Mouse (Mus musculus) C2C12 (cell line): ENCODE results near the gene Slc16a8. TPM values are rescaled to one million over a fixed set of nuclear protein-coding genes. Genes with fewer than 3 reads are reported as not detected.
A peak's percentile ranks its signal among the peaks of the same experiment; 100 is the strongest.

Experiments used
- H3K27me3 ChIP-seq: one replicate; pipeline ENCODE4 v1.6.1; 2011; ENCODE audit not compliant: control insufficient read depth, insufficient read depth, insufficient read length
- H3K36me3 ChIP-seq: one replicate; pipeline ENCODE4 v1.6.1; 2011; ENCODE audit not compliant: control insufficient read depth, insufficient read depth
- H3K4me3 ChIP-seq: one replicate; pipeline ENCODE4 v1.5.1; 2011; ENCODE audit warnings: mild to moderate bottlenecking, control low read depth; ENCODE audit not compliant: poor library complexity, insufficient read depth, severe bottlenecking
- H3K79me2 ChIP-seq: one replicate; pipeline ENCODE4 v1.6.1; 2011; ENCODE audit not compliant: control insufficient read depth, insufficient read depth
- H3K79me3 ChIP-seq: one replicate; pipeline ENCODE4 v1.6.1; 2011; ENCODE audit warnings: low read depth, control low read depth
- H3ac ChIP-seq: one replicate; pipeline ENCODE3; 2011; ENCODE audit warnings: low read depth; ENCODE audit not compliant: control insufficient read depth, insufficient read length
- CEBPB ChIP-seq: IDR thresholded peaks from one replicate; pipeline ENCODE4 v1.6.1; 2011; ENCODE audit warnings: low read depth, mild to moderate bottlenecking, control low read depth, moderate library complexity
- CTCF ChIP-seq: IDR thresholded peaks from one replicate; pipeline ENCODE4 v1.5.1; 2011; ENCODE audit not compliant: control insufficient read depth, insufficient read depth, insufficient read length
- FOSL1 ChIP-seq: IDR thresholded peaks from one replicate; pipeline ENCODE4 v1.8.0; 2011; ENCODE audit warnings: mild to moderate bottlenecking, low read length; ENCODE audit not compliant: poor library complexity, insufficient read depth, severe bottlenecking
- MAX ChIP-seq: IDR thresholded peaks from one replicate; pipeline ENCODE4 v1.6.1; 2011; ENCODE audit warnings: mild to moderate bottlenecking, control low read depth
- MYOD1 ChIP-seq: IDR thresholded peaks from one replicate; pipeline ENCODE4 v1.6.1; 2011; ENCODE audit warnings: low read depth; ENCODE audit not compliant: control insufficient read depth, insufficient read length
- MYOG ChIP-seq: IDR thresholded peaks from one replicate; pipeline ENCODE4 v1.6.1; 2011; ENCODE audit not compliant: control insufficient read depth, insufficient read length; ENCODE audit errors: extremely low read depth
- USF1 ChIP-seq: IDR thresholded peaks from one replicate; pipeline ENCODE4 v1.6.1; 2011; ENCODE audit warnings: low read depth, mild to moderate bottlenecking, control low read depth, moderate library complexity
- polyA plus RNA-seq: library from polyadenylated mRNA; unstranded; fragments of >200 nt; fragmentation: generic; extraction: Trizol; gene quantifications from one replicate; pipeline ENCODE4 v1.2.1, GENCODE M21; 2012; ENCODE audit warnings: missing spikeins

Gene Slc16a8
- polyA plus RNA-seq, 1 experiment = 0.11 TPM

DNA sequence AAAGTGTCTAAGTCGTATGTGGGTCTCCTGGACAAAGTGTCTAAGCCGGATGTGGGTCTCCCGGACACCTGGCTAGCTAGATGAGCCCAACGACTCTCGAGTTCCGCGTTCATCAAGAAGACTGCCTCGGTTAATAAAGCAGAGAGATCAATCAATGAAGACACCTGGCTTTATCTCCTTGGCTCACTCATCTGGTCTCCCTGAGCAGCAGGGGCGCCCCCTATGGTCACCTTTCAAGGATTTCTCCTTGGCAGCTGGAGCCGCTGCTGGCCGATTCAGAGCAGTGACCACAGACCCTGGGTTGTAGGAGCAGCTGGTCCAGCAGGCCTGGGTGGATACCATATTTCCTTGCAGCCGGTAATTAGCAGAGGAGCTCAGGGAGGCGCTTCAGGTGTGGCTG is 7.8 kb upstream of the Slc16a8 start:
- no peaks in the 10 kb centered on the region for H3K79me2 ChIP-seq
- no peaks in the 10 kb centered on the region for H3K79me3 ChIP-seq
- H3K27me3 ChIP-seq = peaks cover 38% of the 10 kb centered on the region
- no peak overlapping the region for H3ac ChIP-seq
- H3K4me3 ChIP-seq = no peak overlapping the region
- TF ChIP-seq MYOD1 (no peak), FOSL1 (no peak), CTCF (no peak), MAX (no peak), USF1 (no peak), MYOG (no peak), CEBPB (no peak)
- H3K36me3 ChIP-seq = no peaks in the 10 kb centered on the region

- H3K79me2 ChIP-seq = no peaks in the 10 kb centered on the region
- H3K4me3 ChIP-seq = no peak overlapping the region
- no peaks in the 10 kb centered on the region for H3K36me3 ChIP-seq
- no peaks in the 10 kb centered on the region for H3K79me3 ChIP-seq
- peaks cover 33% of the 10 kb centered on the region for H3K27me3 ChIP-seq
- peak overlapping the region; percentile 20 for H3ac ChIP-seq
- TF ChIP-seq MAX = no peak
- no peak for TF ChIP-seq USF1
- TF ChIP-seq CEBPB = no peak
- TF ChIP-seq MYOD1 = no peak
- TF ChIP-seq MYOG = no peak
- TF ChIP-seq FOSL1 = no peak
- no peak for TF ChIP-seq CTCF
Observed at GRCm38 (mm10) chr15:79261757-79262156, 7.2 kb upstream of the Slc16a8 start.

DNA sequence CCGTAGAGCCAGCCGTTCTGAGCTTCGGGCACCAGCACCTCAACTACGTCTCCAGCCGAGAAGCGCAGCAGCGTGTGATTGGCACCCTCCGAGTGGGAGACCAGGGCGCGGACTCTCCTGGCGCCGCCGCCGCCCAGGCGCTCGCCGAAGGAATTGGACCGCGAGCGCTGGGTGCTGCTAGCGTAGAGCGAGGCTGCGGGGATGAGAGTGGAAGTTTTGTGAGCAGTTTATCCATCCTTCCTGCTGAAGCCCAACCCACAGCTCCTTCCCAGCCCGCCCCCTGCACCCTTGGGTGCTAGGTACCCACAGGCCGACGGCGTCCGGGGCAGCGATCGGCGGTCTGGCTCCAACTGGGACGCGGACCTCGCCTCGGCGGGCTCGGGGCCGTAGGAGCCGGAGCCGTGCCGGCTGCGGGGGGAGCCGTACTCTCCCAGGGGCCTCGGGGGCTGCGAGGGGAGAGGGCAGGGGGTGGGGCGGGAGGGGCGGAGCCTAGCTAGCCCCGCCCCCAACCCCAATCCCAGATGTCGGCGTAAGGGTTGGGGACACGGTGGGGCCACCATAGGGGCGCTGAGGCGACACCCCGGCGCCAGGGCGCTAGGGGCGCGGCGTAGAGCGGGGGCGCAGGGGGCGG is 6.6 kb upstream of the Slc16a8 start:
- H3K79me2 ChIP-seq = no peaks in the 10 kb centered on the region
- peak overlapping the region; percentile 41 for H3ac ChIP-seq
- H3K79me3 ChIP-seq = no peaks in the 10 kb centered on the region
- peak overlapping the region; percentile 18 for H3K4me3 ChIP-seq
- H3K27me3 ChIP-seq = peaks cover 27% of the 10 kb centered on the region
- H3K36me3 ChIP-seq = no peaks in the 10 kb centered on the region
- no peak for TF ChIP-seq FOSL1
- TF ChIP-seq MYOD1 = no peak
- TF ChIP-seq CTCF = no peak
- TF ChIP-seq MYOG = no peak
- no peak for TF ChIP-seq CEBPB
- TF ChIP-seq MAX = no peak
- no peak for TF ChIP-seq USF1

- Histone ChIP-seq H3K79me3 (no peaks in the 10 kb centered on the region), H3ac (no peak overlapping the region), H3K79me2 (no peaks in the 10 kb centered on the region), H3K27me3 (peaks cover 35% of the 10 kb centered on the region), H3K36me3 (no peaks in the 10 kb centered on the region), H3K4me3 (no peak overlapping the region)
- TF ChIP-seq CTCF (no peak), USF1 (no peak), MYOD1 (no peak), MYOG (no peak), FOSL1 (no peak), CEBPB (no peak), MAX (no peak)
Observed at GRCm38 (mm10) chr15:79258521-79258920, 4.0 kb upstream of the Slc16a8 start.

DNA sequence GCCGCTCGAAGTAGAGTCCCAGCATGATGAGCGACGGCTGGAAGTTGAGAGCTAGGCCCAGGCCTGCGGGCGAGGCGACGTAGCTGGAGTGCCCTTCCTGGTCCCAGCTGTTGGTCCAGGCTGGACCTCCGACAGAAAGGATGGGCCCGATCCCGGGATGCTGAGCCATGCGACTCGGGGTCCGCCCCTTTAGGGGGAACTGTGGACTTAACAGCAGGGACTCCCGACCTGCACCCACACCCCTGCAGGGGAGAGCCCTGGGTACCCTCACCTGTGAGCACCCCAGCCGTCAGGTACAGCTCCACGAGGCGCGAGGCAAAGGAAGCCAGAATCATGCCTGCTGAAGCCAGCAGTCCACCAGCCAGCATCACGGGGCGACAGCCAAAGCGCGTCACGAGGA is 2.0 kb downstream of the Slc16a8 start:
- H3K4me3 ChIP-seq = no peak overlapping the region
- no peak for TF ChIP-seq USF1
- TF ChIP-seq MYOD1 = no peak
- no peak for TF ChIP-seq MAX
- no peak for TF ChIP-seq CEBPB
- TF ChIP-seq MYOG = no peak
- no peak for TF ChIP-seq CTCF

DNA sequence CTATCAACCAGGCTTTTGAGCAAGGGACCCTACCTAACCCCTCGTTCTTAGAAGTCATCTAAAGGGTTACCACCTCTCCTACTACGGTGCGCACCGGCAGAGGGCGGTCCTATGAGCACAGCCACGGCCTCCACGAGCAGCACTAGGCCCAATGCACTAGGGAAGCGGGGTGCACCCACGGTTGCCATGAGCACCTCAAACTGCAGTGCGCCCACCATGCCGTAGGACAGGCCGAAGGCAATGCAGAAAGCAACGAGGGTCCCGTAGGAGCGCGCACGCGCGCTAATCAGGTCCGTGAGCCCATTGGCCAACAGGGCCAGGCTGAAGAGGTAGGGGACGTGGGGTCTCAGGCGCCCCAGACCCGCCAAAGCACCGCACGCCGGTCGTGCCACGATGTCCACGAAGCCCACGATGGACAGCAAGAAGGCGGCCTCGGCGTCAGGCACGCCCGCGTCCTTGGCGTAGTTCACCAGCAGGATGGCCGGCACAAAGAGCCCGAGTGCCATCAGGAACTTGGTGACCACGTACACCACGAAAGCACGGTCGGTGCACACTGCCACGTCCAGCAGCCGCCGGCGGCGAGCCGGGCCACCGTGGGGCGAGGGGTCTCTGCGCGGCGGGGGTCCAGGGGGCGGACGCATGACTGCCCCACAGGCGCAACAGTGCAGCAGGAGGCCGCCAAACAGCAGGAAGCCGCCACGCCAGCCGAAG is 2.6 kb downstream of the Slc16a8 start:
- no peaks in the 10 kb centered on the region for H3K79me3 ChIP-seq
- TF ChIP-seq CTCF (no peak), FOSL1 (no peak), CEBPB (no peak), MYOD1 (no peak), USF1 (no peak), MAX (no peak), MYOG (no peak)
- H3K36me3 ChIP-seq = no peaks in the 10 kb centered on the region
- H3ac ChIP-seq = no peak overlapping the region
- no peak overlapping the region for H3K4me3 ChIP-seq
- peaks cover 48% of the 10 kb centered on the region for H3K27me3 ChIP-seq
- no peaks in the 10 kb centered on the region for H3K79me2 ChIP-seq

More for the DNA sequence above, 2.0 kb downstream of the Slc16a8 start:
- Histone ChIP-seq H3K79me3 (no peaks in the 10 kb centered on the region), H3ac (no peak overlapping the region), H3K79me2 (no peaks in the 10 kb centered on the region), H3K36me3 (no peaks in the 10 kb centered on the region), H3K27me3 (peaks cover 48% of the 10 kb centered on the region)
